Mouse (Mus musculus): ENCODE results near the gene Mrpl40. TPM values are rescaled to one million over a fixed set of nuclear protein-coding genes. Genes with fewer than 3 reads are reported as not detected.
"Not testable (repeated sequence)": the region's sequence is repeated elsewhere in the genome, so short reads cannot be mapped to it uniquely, and the experiment has no call there.

Mrpl40 gene
- total RNA-seq (2021): 10 to 100 TPM; 60.2 to 60.7 TPM

GRCm38 (mm10) chr16:18876442-18877308 lies at the start of gene Mrpl40, which contains the start of gene Hira:
Gene Mrpl40, minus strand, starts transcription at chr16:18876862.
Gene Hira, plus strand, starts transcription at chr16:18877037.
- DNase-seq: peak; percentile 95

- no peak for DNase-seq
Measured at GRCm38 (mm10) chr16:18921771-18922170, 45.1 kb upstream of the Mrpl40 start.

- no peak for DNase-seq
Measured at GRCm38 (mm10) chr16:18916064-18916463, 39.4 kb upstream of the Mrpl40 start.

DNA sequence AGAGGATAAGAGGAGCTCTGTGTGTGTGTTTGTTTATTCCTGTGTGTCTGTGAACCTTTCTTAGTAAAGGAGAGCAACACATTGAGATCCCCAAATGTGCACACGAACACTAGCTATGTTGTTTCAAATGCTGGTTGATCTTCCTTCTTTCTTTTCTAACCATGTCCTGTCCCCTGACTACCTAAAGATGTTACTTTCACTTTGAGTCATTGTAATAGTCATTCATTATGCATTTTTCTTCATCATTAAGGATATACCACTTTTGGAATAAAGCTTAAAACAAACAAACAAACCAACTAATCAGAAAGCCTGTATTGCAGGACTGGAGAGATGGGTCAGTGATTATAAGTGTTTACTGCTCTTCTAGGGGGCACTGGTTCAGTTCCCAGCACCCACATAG lies 29.0 kb upstream of the Mrpl40 start:
- no peak for DNase-seq

DNA sequence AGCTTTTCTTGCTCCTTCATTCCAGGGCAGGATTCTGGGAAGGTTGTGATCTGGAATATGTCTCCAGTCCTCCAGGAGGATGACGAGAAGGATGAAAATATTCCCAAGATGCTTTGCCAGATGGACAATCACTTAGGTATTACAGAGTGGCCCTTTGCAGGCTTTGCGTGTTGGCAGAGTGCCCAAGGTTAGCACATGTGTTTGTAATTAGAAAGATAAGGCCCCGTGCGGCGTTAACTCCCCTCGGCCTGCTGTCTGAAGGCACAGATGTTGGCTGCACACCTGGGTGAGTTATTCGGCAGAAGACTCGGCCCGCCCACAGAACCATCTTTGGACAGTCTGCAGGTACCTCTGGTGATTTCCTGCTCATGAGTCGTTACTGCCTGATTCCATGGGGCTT lies 19.8 kb upstream of the Mrpl40 start:
- peak; percentile 57 for DNase-seq

DNA sequence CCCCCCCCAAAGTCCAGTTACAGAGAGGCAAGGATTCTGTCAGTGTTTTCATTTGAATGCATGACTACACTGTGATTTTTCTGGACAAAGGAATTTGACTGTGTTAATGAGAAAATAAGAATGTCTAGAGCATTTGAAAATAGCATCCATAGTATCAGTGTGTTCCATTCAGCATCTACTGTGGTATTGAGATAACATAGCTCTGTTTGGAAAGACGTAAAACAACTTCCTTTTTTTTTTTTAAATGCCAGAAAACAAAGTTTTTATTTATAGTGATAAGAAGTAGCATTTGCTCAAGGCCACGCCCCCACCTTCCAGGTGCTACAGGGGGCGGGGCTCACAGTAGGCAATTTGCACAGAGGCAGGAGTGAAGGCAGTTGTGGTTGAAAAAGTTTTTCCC lies 18.6 kb upstream of the Mrpl40 start:
- DNase-seq: no peak

GRCm38 (mm10) chr16:18893840-18894372 lies 17.2 kb upstream of the Mrpl40 start:
- no peak for DNase-seq

- DNase-seq: no peak
Measured at GRCm38 (mm10) chr16:18884044-18884443, 7.4 kb upstream of the Mrpl40 start.

GRCm38 (mm10) chr16:18878091-18878720 lies 1.5 kb upstream of the Mrpl40 start:
- no peak for DNase-seq

GRCm38 (mm10) chr16:18877386-18878090 lies 876 bp upstream of the Mrpl40 start:
- DNase-seq: peak; percentile 48

DNA sequence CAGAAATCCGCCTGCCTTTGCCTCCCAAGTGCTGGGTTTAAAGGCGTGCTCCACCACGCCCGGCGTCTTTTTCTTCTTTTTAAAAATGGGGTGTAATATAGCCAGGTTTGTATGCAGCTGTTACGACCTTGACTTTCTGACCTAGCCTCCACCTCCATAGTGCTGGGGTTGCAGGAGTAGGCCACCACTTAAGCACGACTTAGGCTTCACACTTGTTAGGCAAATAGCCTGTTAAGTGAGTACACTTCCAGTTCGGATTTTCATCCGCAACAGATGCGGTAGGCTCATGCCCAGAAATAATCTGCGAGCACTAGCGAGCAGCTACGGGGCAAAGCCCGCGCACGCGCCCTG lies 596 bp downstream of the Mrpl40 start:
- no peak for DNase-seq

DNA sequence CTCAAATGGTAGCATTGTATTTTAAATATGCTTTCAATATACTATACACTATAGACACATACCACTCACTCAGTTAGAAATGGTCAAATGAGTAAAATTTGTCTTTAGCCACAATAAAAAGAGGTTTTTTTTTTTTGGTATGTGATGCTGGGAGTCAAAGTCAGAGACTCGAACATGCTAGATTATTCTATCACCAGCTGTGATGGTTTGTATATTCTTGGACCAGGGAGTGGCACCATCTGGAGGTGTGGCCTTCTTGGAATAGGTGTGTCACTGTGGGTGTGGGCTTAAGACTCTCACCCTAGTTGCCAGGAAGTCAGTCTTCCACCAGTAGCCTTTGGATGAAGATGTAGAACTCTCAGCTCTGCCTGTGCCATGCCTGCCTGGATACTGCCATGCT lies 6.2 kb downstream of the Mrpl40 start:
- DNase-seq: not testable (repeated sequence)

DNA sequence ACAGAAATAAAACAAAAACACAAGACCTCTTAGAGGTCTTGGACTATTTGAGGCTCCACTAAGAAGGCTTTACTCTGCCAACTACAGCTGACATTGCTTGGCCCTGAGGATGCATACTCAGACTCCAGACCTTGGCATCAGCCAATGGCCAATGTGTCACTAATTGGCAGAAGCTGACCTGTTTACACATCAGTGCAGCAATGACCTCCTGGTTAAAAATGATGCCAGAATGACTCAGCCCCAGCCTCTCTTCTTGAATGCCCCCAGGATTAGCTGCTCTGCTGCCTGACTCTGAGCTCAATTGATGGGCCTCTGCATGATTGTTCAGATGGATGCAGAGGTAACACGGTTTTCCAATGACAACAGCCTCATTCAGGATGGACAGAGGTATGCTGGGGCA lies 16.5 kb downstream of the Mrpl40 start:
- DNase-seq: peak; percentile 35

- peak; percentile 44 for DNase-seq
Measured at GRCm38 (mm10) chr16:18858551-18858950, 18.1 kb downstream of the Mrpl40 start.

- not testable (repeated sequence) for DNase-seq
Measured at GRCm38 (mm10) chr16:18849521-18850190, 27.0 kb downstream of the Mrpl40 start.

DNA sequence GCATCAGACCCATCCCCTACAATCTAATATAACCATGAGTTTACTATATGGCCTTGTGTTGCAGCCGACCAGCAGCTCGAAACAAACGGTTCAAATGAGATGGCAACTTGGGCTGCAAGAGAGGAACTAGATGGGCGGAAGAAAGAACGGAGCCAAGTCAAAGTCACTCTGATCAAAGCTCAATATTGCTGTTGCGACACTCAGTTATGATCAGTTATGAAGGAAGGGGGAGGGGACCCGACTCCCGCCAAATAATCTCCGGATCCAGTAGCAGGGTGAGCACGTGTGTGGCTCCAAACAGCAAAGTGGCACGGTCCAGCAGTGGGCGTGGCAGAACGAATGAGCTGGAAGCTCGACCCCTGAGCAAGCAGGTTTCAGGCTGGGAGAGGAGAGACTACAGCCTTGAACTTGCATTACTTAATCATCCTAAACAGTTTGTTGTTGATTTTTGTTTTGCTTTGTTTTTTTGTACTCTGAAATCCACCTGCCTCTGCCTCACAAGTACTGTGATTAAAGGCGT lies 30.3 kb downstream of the Mrpl40 start:
- no peak for DNase-seq

GRCm38 (mm10) chr16:18838346-18838745 lies 38.3 kb downstream of the Mrpl40 start:
- peak; percentile 21 for DNase-seq

GRCm38 (mm10) chr16:18836468-18837208 lies 40.0 kb downstream of the Mrpl40 start, which contains the start of the genes 2510002D24Rik and Gm28539:
Gene 2510002D24Rik, plus strand, starts transcription at chr16:18836578.
Gene Gm28539, plus strand, starts transcription at chr16:18836584.
- peak; percentile 96 for DNase-seq

- DNase-seq: no peak
Measured at GRCm38 (mm10) chr16:18836073-18836467, 40.6 kb downstream of the Mrpl40 start.

GRCm38 (mm10) chr16:18833486-18833885 lies 43.2 kb downstream of the Mrpl40 start:
- no peak for DNase-seq

DNA sequence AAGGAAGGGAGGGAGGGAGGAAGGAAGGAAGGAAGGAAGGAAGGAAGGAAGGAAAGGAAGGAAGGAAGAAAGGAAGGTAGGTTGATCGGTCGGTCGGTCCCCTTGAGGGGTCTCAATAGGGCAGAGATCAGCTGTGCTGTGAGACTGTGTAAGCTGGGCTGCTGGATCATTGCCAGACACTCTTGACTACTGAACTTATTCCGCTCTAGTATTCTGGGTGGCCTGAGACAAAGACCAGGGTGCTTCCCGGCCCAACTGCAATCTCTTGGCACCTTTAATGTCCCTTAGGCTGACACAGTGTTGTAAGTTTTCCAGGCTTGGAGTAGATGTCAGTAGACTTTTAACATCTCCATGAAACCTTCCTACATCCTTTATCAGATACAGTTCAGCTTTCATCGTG lies 47.6 kb downstream of the Mrpl40 start:
- DNase-seq: no peak
